Mouse (Mus musculus) MEL (cell line): ENCODE measurements around the gene Wbp2. TPM values are rescaled to one million over a fixed set of nuclear protein-coding genes. Genes with fewer than 3 reads are reported as not detected.
A peak's percentile ranks its signal among the peaks of the same experiment; 100 is the strongest.

Experiments used
- DNase-seq: peaks from one replicate; pipeline ENCODE4 v3.0.0; 2011; ENCODE audit warnings: low read depth, low spot score
- H3K27ac ChIP-seq: 2 replicates; pipeline ENCODE4 v1.5.1; 2012; ENCODE audit warnings: low read depth, mild to moderate bottlenecking, control low read depth, low read length, moderate library complexity; ENCODE audit not compliant: control insufficient read depth
- H3K27me3 ChIP-seq, 2 experiments: fragments of 150-350 bp in 1 of 2; sonication (generic) in 1 of 2; 2 replicates each; pipeline ENCODE4 v1.6.1; 2012; ENCODE audit warnings: low read length in 2 of 2, mild to moderate bottlenecking in 2 of 2, improper control_type of control experiment in 1 of 2, moderate library complexity in 1 of 2; ENCODE audit not compliant: insufficient read depth in 2 of 2, control insufficient read depth in 1 of 2
- H3K36me3 ChIP-seq, 2 experiments: 2 replicates each; pipeline ENCODE4 v1.6.1; 2012 to 2014; ENCODE audit warnings: low read length in 2 of 2, improper control_type of control experiment in 1 of 2, inconsistent platforms in 1 of 2, mild to moderate bottlenecking in 1 of 2; ENCODE audit not compliant: insufficient read depth in 2 of 2, control insufficient read depth in 1 of 2
- H3K4me1 ChIP-seq, 2 experiments: fragments of 150-350 bp in 1 of 2; sonication (generic) in 1 of 2; 2 replicates each; pipeline ENCODE4 v1.6.1; 2012; ENCODE audit warnings: low read length in 2 of 2, improper control_type of control experiment in 1 of 2, mild to moderate bottlenecking in 1 of 2; ENCODE audit not compliant: insufficient read depth in 2 of 2, control insufficient read depth in 1 of 2
- H3K4me3 ChIP-seq, 2 experiments: fragments of 150-350 bp in 1 of 2; sonication (generic) in 1 of 2; 2 replicates each; pipeline ENCODE4 v1.5.1; 2012; ENCODE audit warnings: low read depth in 2 of 2, low read length in 2 of 2, mild to moderate bottlenecking in 2 of 2, moderate library complexity in 2 of 2, control low read depth in 1 of 2, improper control_type of control experiment in 1 of 2; ENCODE audit not compliant: control insufficient read depth in 1 of 2, insufficient read depth in 1 of 2
- H3K79me2 ChIP-seq: 2 replicates; pipeline ENCODE4 v1.6.1; 2012; ENCODE audit warnings: mild to moderate bottlenecking, low read length, moderate library complexity; ENCODE audit not compliant: control insufficient read depth, poor library complexity, insufficient read depth
- H3K9ac ChIP-seq: 2 replicates; pipeline ENCODE4 v1.6.1; 2012; ENCODE audit warnings: low read depth, mild to moderate bottlenecking, control low read depth, low read length, moderate library complexity; ENCODE audit not compliant: control insufficient read depth, poor library complexity, severe bottlenecking
- H3K9me3 ChIP-seq: fragments of 150-350 bp; sonication (generic); replicated peaks from 2 replicates; pipeline ENCODE4 v1.6.1; 2012; ENCODE audit warnings: mild to moderate bottlenecking, low read length, improper control_type of control experiment, moderate library complexity; ENCODE audit not compliant: insufficient read depth
- BHLHE40 ChIP-seq: IDR thresholded peaks from 2 replicates; pipeline ENCODE4 v1.6.1; 2012; ENCODE audit warnings: low read depth, mild to moderate bottlenecking, inconsistent platforms, low read length, improper control_type of control experiment, borderline replicate concordance
- CHD2 ChIP-seq: IDR thresholded peaks from 2 replicates; pipeline ENCODE4 v1.6.1; 2011; ENCODE audit warnings: low read length, improper control_type of control experiment
- CTCF ChIP-seq, 3 experiments: IDR thresholded peaks in 2 of 3; conservative IDR thresholded peaks in 1 of 3; 2 replicates each; pipeline ENCODE4 v1.5.1; 2011 to 2012; ENCODE audit warnings: low read length in 3 of 3, low read depth in 2 of 3, mild to moderate bottlenecking in 2 of 3, improper control_type of control experiment in 1 of 3, inconsistent platforms in 1 of 3, mixed read lengths in 1 of 3, moderate library complexity in 1 of 3; ENCODE audit not compliant: control insufficient read depth in 1 of 3, insufficient read depth in 1 of 3, poor library complexity in 1 of 3, severe bottlenecking in 1 of 3
- EP300 ChIP-seq, 2 experiments: IDR thresholded peaks; 2 replicates each; pipeline ENCODE4 v1.6.1; 2011; ENCODE audit warnings: improper control_type of control experiment in 2 of 2, low read length in 2 of 2, low read depth in 1 of 2, mild to moderate bottlenecking in 1 of 2
- ETS1 ChIP-seq: IDR thresholded peaks from 2 replicates; pipeline ENCODE4 v1.6.1; 2012; ENCODE audit warnings: low read depth, mild to moderate bottlenecking, inconsistent platforms, low read length, improper control_type of control experiment, moderate library complexity
- GATA1 ChIP-seq: IDR thresholded peaks from 2 replicates; pipeline ENCODE4 v1.6.1; 2011; ENCODE audit warnings: low read depth, low read length, improper control_type of control experiment
- HCFC1 ChIP-seq: IDR thresholded peaks from 2 replicates; pipeline ENCODE4 v1.6.1; 2012; ENCODE audit warnings: low read depth, mild to moderate bottlenecking, inconsistent platforms, low read length, improper control_type of control experiment, moderate library complexity
- KAT2A ChIP-seq: conservative IDR thresholded peaks from 2 replicates; pipeline ENCODE4 v1.6.1; 2012; ENCODE audit warnings: low read depth, low read length, improper control_type of control experiment, inconsistent platforms
- MAX ChIP-seq: IDR thresholded peaks from 2 replicates; pipeline ENCODE4 v1.6.1; 2011; ENCODE audit warnings: low read length, improper control_type of control experiment
- MXI1 ChIP-seq: IDR thresholded peaks from 2 replicates; pipeline ENCODE4 v1.6.1; 2011; ENCODE audit warnings: mild to moderate bottlenecking, low read depth, low read length, improper control_type of control experiment
- MYB ChIP-seq: IDR thresholded peaks from 2 replicates; pipeline ENCODE4 v1.6.1; 2011; ENCODE audit warnings: mild to moderate bottlenecking, low read depth, low read length, improper control_type of control experiment
- MYC ChIP-seq: IDR thresholded peaks from 2 replicates; pipeline ENCODE4 v1.6.1; 2011; ENCODE audit warnings: low read depth, mild to moderate bottlenecking, low read length, improper control_type of control experiment, moderate library complexity
- NELFE ChIP-seq: IDR thresholded peaks from 2 replicates; pipeline ENCODE4 v1.6.1; 2011; ENCODE audit warnings: low read depth, low read length, improper control_type of control experiment
- NRF1 ChIP-seq: IDR thresholded peaks from 2 replicates; pipeline ENCODE4 v1.6.1; 2014; ENCODE audit warnings: low read depth, mild to moderate bottlenecking, inconsistent platforms, low read length, improper control_type of control experiment, moderate library complexity; ENCODE audit not compliant: poor library complexity, insufficient read depth, severe bottlenecking
- POLR2A ChIP-seq, 2 experiments: IDR thresholded peaks; 2 replicates each; pipeline ENCODE4 v1.6.1; 2011 to 2012; ENCODE audit warnings: low read length in 2 of 2, mild to moderate bottlenecking in 2 of 2, control low read depth in 1 of 2, improper control_type of control experiment in 1 of 2, low read depth in 1 of 2, moderate library complexity in 1 of 2; ENCODE audit not compliant: control insufficient read depth in 1 of 2, insufficient read depth in 1 of 2, poor library complexity in 1 of 2
- POLR2AphosphoS2 ChIP-seq: IDR thresholded peaks from 2 replicates; pipeline ENCODE4 v1.6.1; 2011; ENCODE audit warnings: low read length, improper control_type of control experiment
- RAD21 ChIP-seq: IDR thresholded peaks from 2 replicates; pipeline ENCODE4 v1.6.1; 2011; ENCODE audit warnings: mild to moderate bottlenecking, low read depth, low read length, improper control_type of control experiment
- RCOR1 ChIP-seq: IDR thresholded peaks from 2 replicates; pipeline ENCODE4 v1.6.1; 2012; ENCODE audit warnings: low read depth, mild to moderate bottlenecking, inconsistent platforms, low read length, improper control_type of control experiment
- SIN3A ChIP-seq: IDR thresholded peaks from 2 replicates; pipeline ENCODE4 v1.6.1; 2012; ENCODE audit warnings: low read length, improper control_type of control experiment, inconsistent platforms
- SMC3 ChIP-seq: IDR thresholded peaks from 2 replicates; pipeline ENCODE4 v1.6.1; 2011; ENCODE audit warnings: low read depth, low read length, improper control_type of control experiment
- TAL1 ChIP-seq: IDR thresholded peaks from 2 replicates; pipeline ENCODE4 v1.6.1; 2012; ENCODE audit warnings: mild to moderate bottlenecking, inconsistent platforms, low read length, moderate library complexity, mixed read lengths
- TBP ChIP-seq: IDR thresholded peaks from 2 replicates; pipeline ENCODE4 v1.8.0; 2011; ENCODE audit warnings: low read depth, low read length, improper control_type of control experiment
- TCF12 ChIP-seq: IDR thresholded peaks from 2 replicates; pipeline ENCODE4 v1.6.1; 2014; ENCODE audit warnings: low read depth, mild to moderate bottlenecking, inconsistent platforms, low read length, improper control_type of control experiment, moderate library complexity
- ZC3H11A ChIP-seq: IDR thresholded peaks from 2 replicates; pipeline ENCODE4 v1.6.1; 2012; ENCODE audit warnings: low read depth, mild to moderate bottlenecking, inconsistent platforms, low read length, improper control_type of control experiment
- ZMIZ1 ChIP-seq: IDR thresholded peaks from 2 replicates; pipeline ENCODE4 v1.6.1; 2012; ENCODE audit warnings: low read depth, mild to moderate bottlenecking, inconsistent platforms, low read length, improper control_type of control experiment, moderate library complexity
- ZNF384 ChIP-seq: IDR thresholded peaks from 2 replicates; pipeline ENCODE4 v1.6.1; 2012; ENCODE audit warnings: low read depth, mild to moderate bottlenecking, inconsistent platforms, low read length, improper control_type of control experiment
- polyA plus RNA-seq, 2 experiments: library from polyadenylated mRNA; stranded (reverse) in 1 of 2; unstranded in 1 of 2; fragments of >175 nt in 1 of 2; fragments of >200 nt in 1 of 2; gene quantifications; 2 replicates each; pipeline versions ENCODE4 v1.2.1 to v1.2.4; 2012; ENCODE audit warnings: low replicate concordance in 2 of 2, low read depth in 1 of 2; ENCODE audit not compliant: insufficient read length in 2 of 2, insufficient read depth in 1 of 2, missing spikeins in 1 of 2
- total RNA-seq: library from RNA; depleted of rRNA; stranded (reverse); fragments of 300-350 nt; gene quantifications from 2 replicates; pipeline ENCODE4 v1.2.3, GENCODE M21; 2012

Gene Wbp2
- total and polyA plus RNA-seq, 3 experiments = 16.5 to 75.8 TPM; not detected in 1

DNA sequence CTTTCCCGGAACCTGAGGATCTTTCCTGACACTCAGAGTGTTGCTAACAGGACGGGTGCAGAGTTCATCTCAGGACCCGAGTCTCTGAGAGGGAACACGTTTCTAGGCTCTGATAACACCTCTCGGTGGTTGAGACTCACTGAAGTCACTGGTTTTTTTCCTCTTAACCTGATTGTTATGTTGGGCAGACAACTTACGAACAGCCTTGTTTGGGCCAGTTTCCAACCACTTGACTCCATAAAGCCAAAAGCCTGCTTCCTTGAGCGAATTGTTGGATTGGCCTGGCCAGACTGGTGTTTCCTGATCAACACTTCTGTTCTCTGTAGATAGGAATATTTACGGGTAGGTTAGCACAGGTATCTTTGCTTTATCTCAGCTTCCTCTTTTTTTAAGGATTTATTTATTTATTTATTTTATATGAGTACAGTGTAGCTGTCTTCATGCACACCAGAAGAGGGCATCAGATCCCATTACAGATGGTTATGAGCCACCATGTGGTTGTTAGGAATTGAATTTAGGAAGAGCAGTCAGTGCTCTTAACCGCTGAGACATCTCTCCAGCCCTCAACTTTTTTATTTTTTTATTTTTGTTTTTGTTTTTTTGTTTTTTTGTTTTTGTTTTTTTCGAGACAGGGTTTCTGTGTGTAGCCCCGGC lies 2.1 kb upstream of the Wbp2 start:
- Histone ChIP-seq H3K36me3 (peaks cover 0 to 41% of the 10 kb centered on the region in 2 experiments; a peak in 2 of 4 replicates), H3K4me3 (peak overlapping the region in 1 of 2 experiments; percentile 78; a peak in 1 of 4 replicates), H3K9ac (no peak overlapping the region; the same call in 1 of the 2 replicates), H3K4me1 (peaks cover 13 to 41% of the 10 kb centered on the region in 2 experiments), H3K9me3 (no peaks in the 10 kb centered on the region), H3K79me2 (peaks cover 9% of the 10 kb centered on the region), H3K27ac (peak overlapping the region; percentile 93), H3K27me3 (no peaks in the 10 kb centered on the region)
- TF ChIP-seq NELFE (no peak), HCFC1 (peak; percentile 53; the same call in 1 of the 2 replicates), NRF1 (no peak), ETS1 (peak; percentile 93), CHD2 (no peak), TAL1 (peak; percentile 92), MYC (peak; percentile 55; the same call in 1 of the 2 replicates), RCOR1 (peak; percentile 98), POLR2AphosphoS2 (no peak), GATA1 (peak; percentile 97), SIN3A (peak; percentile 90), SMC3 (peak; percentile 25), BHLHE40 (peak; percentile 83), POLR2A (IDR thresholded peaks at IDR 0.05; ENCODE audit: control insufficient read depth in 1 of 2, insufficient read depth in 1 of 2, low read depth in 1 of 2, low read length in 2 of 2, poor library complexity in 1 of 2) (peak in 1 of 2 experiments; percentile 28; a peak in 1 of 4 replicates), MYB (peak; percentile 45), TCF12 (peak; percentile 97), MAX (0 out of 2 replicates have a peak, but pooled peaks have one; percentile 54), MXI1 (peak; percentile 54; the same call in 1 of the 2 replicates), EP300 (IDR thresholded peaks at IDR 0.05; ENCODE audit: low read depth in 1 of 2, low read length in 2 of 2) (peak; percentile 95 to 98), KAT2A (no peak), CTCF (IDR thresholded peaks at IDR 0.05 in 2 of 3, conservative IDR thresholded peaks at IDR 0.05 in 1 of 3; ENCODE audit: control insufficient read depth in 1 of 3, insufficient read depth in 1 of 3, low read depth in 2 of 3, low read length in 3 of 3, poor library complexity in 1 of 3, severe bottlenecking in 1 of 3) (peak; percentile 15 to 50 (median 15); a peak in 3 of 6 replicates), ZC3H11A (peak; percentile 17; the same call in 1 of the 2 replicates), ZMIZ1 (no peak), RAD21 (peak; percentile 5; the same call in 1 of the 2 replicates), TBP (peak; percentile 58), ZNF384 (peak; percentile 75)
- peak; percentile 94 for DNase-seq
